In genomic region chr8:47369044-47369769, GRCm38 (mm10) we compare ENCODE assay signal across 26 mouse cellular contexts.
DNase-seq lines count a peak whose midpoint lies in the region; ATAC-seq and TF ChIP-seq lines count a peak whose summit lies in the region.
"Had no signal": no experiment of that assay in that cellular context is flagged by ENCODE, and none has a peak within 500 bp of the region (broad histone marks: within the 10 kb centered on the region; RNA-seq: fewer than 3 reads in every experiment).

No protein-coding gene starts in this region.

- DNase-seq in forebrain, embryonic 11.5 days (ENCODE audit: low spot score): no peak
- DNase-seq in forebrain, embryonic 14.5 days (ENCODE audit: low spot score): no peak
- DNase-seq in adrenal gland, adult 2 months: no peak
- no peak for DNase-seq in spleen, postnatal 14 days (ENCODE audit: low spot score in 2 of 2)
- no peak for DNase-seq in urinary bladder, adult 2 months (ENCODE audit: low spot score)
- DNase-seq: adrenal gland, postnatal 25 days; cerebellum, adult 9-11 months; gastrocnemius, postnatal 14 days; heart, adult 18-20 months; heart, postnatal 10 days; kidney, adult 2 months; kidney, postnatal 14 days; layer of hippocampus, postnatal 36 days; lung, adult 18-20 months; lung, postnatal 10 days; right cerebral cortex, adult 18-20 months; thymus, adult 2 months had no signal

- H3K27me3 ChIP-seq in forebrain, embryonic 12.5 days: no peaks in the 10 kb centered on the region
- no peaks in the 10 kb centered on the region for H3K27me3 ChIP-seq in forebrain, embryonic 11.5 days (ENCODE audit: control insufficient read depth, insufficient read depth, low read length)
- H3K27me3 ChIP-seq in forebrain, embryonic 14.5 days (replicated peaks; ENCODE audit: control insufficient read depth, insufficient read depth, low read length): no peaks in the 10 kb centered on the region
- H3K27me3 ChIP-seq in intestine, postnatal 0 days (replicated peaks; ENCODE audit: control insufficient read depth, insufficient read depth, low read length): no peaks in the 10 kb centered on the region
- H3K27me3 ChIP-seq: embryonic facial prominence, embryonic 12.5 days; neural tube, embryonic 15.5 days had no signal

- no peak overlapping the region for H3K4me3 ChIP-seq in forebrain, embryonic 12.5 days (replicated peaks)
- H3K4me3 ChIP-seq in forebrain, embryonic 11.5 days (ENCODE audit: low read depth, low read length): no peak overlapping the region
- H3K4me3 ChIP-seq in forebrain, embryonic 14.5 days (ENCODE audit: low read depth, low read length): no peak overlapping the region
- H3K4me3 ChIP-seq in intestine, postnatal 0 days (ENCODE audit: low read depth, low read length): no peak overlapping the region
- H3K4me3 ChIP-seq: embryonic facial prominence, embryonic 12.5 days; heart, embryonic 12.5 days; layer of hippocampus, adult 2 months; neural tube, embryonic 15.5 days had no signal

- no peak for ATAC-seq in forebrain, embryonic 12.5 days (ENCODE audit: low FRiP score)
- no peak for ATAC-seq in forebrain, embryonic 11.5 days (replicated peaks; ENCODE audit: low FRiP score)
- no peak for ATAC-seq in forebrain, embryonic 14.5 days
- ATAC-seq in intestine, postnatal 0 days: 0 out of 2 replicates have a peak, but pooled peaks have one; percentile 23
- ATAC-seq in erythroid progenitor cell, adult 5-6 weeks (replicated peaks; ENCODE audit: low FRiP score, poor library complexity, severe bottlenecking): no peak

- WGBS in forebrain, embryonic 12.5 days: 63% methylated on average over 16 of the region's 16 CpGs
- WGBS in forebrain, embryonic 11.5 days: 72% methylated on average over 16 of the region's 16 CpGs
- WGBS in forebrain, embryonic 14.5 days: 46% methylated on average over 16 of the region's 16 CpGs
- 46% methylated on average over 16 of the region's 16 CpGs for WGBS in intestine, postnatal 0 days

- no peaks in the 10 kb centered on the region for H3K9me3 ChIP-seq in forebrain, embryonic 12.5 days
- H3K9me3 ChIP-seq in forebrain, embryonic 11.5 days (ENCODE audit: control insufficient read depth, low read length): no peaks in the 10 kb centered on the region
- no peaks in the 10 kb centered on the region for H3K9me3 ChIP-seq in forebrain, embryonic 14.5 days (replicated peaks; ENCODE audit: control insufficient read depth, low read length)
- no peaks in the 10 kb centered on the region for H3K9me3 ChIP-seq in intestine, postnatal 0 days (ENCODE audit: control insufficient read depth)
- H3K9me3 ChIP-seq: embryonic facial prominence, embryonic 12.5 days; neural tube, embryonic 15.5 days had no signal

- H3K27ac ChIP-seq in forebrain, embryonic 12.5 days: 0 out of 2 replicates have a peak overlapping the region, but pooled peaks have one; percentile 19
- no peak overlapping the region for H3K27ac ChIP-seq in forebrain, embryonic 11.5 days (ENCODE audit: low read depth, low read length)
- H3K27ac ChIP-seq in forebrain, embryonic 14.5 days (ENCODE audit: low read depth, low read length): no peak overlapping the region
- no peak overlapping the region for H3K27ac ChIP-seq in intestine, postnatal 0 days (ENCODE audit: low read depth, low read length)
- H3K27ac ChIP-seq: embryonic facial prominence, embryonic 12.5 days; layer of hippocampus, adult 2 months; neural tube, embryonic 15.5 days; stomach, postnatal 0 days had no signal

- H3K4me1 ChIP-seq in forebrain, embryonic 12.5 days: peaks cover 12% of the 10 kb centered on the region
- peaks cover 10% of the 10 kb centered on the region; the same call in 1 of the 2 replicates for H3K4me1 ChIP-seq in forebrain, embryonic 11.5 days (replicated peaks; ENCODE audit: control insufficient read depth, insufficient read depth, low read length)
- 0 out of 2 replicates have a peak, but pooled peaks cover 7% of the 10 kb centered on the region for H3K4me1 ChIP-seq in forebrain, embryonic 14.5 days (ENCODE audit: control insufficient read depth, insufficient read depth, low read length)
- no peaks in the 10 kb centered on the region for H3K4me1 ChIP-seq in intestine, postnatal 0 days (replicated peaks; ENCODE audit: control insufficient read depth, insufficient read depth, low read length)

- H3K9ac ChIP-seq in forebrain, embryonic 12.5 days: no peak overlapping the region
- no peak overlapping the region for H3K9ac ChIP-seq in forebrain, embryonic 11.5 days (ENCODE audit: low read length)
- peak overlapping the region; percentile 17; the same call in 1 of the 2 replicates for H3K9ac ChIP-seq in forebrain, embryonic 14.5 days (ENCODE audit: low read length)
- no peak overlapping the region for H3K9ac ChIP-seq in intestine, postnatal 0 days (ENCODE audit: low read depth, low read length)
- H3K9ac ChIP-seq: embryonic facial prominence, embryonic 12.5 days; heart, embryonic 12.5 days; neural tube, embryonic 15.5 days had no signal

- no peak for TF ChIP-seq CTCF in intestine, postnatal 0 days (IDR thresholded peaks at IDR 0.05; ENCODE audit: low read depth)

- H3K4me2 ChIP-seq in forebrain, embryonic 12.5 days: 0 out of 2 replicates have a peak overlapping the region, but pooled peaks have one; percentile 8
- no peak overlapping the region for H3K4me2 ChIP-seq in forebrain, embryonic 11.5 days (ENCODE audit: low read depth, low read length, severe bottlenecking)
- peak overlapping the region; percentile 12; the same call in 1 of the 2 replicates for H3K4me2 ChIP-seq in forebrain, embryonic 14.5 days (ENCODE audit: low read length)
- H3K4me2 ChIP-seq in intestine, postnatal 0 days (replicated peaks; ENCODE audit: low read depth): peak overlapping the region; percentile 41; the same call in 1 of the 2 replicates
- H3K4me2 ChIP-seq: embryonic facial prominence, embryonic 12.5 days; heart, embryonic 12.5 days; midbrain, embryonic 11.5 days; neural tube, embryonic 15.5 days had no signal

- H3K36me3 ChIP-seq in forebrain, embryonic 12.5 days (replicated peaks): no peaks in the 10 kb centered on the region
- H3K36me3 ChIP-seq in forebrain, embryonic 11.5 days (ENCODE audit: control insufficient read depth, insufficient read depth, low read length): no peaks in the 10 kb centered on the region
- no peaks in the 10 kb centered on the region for H3K36me3 ChIP-seq in forebrain, embryonic 14.5 days (ENCODE audit: control insufficient read depth, insufficient read depth, low read length)
- no peaks in the 10 kb centered on the region for H3K36me3 ChIP-seq in intestine, postnatal 0 days (ENCODE audit: control insufficient read depth, insufficient read depth)
- H3K36me3 ChIP-seq: embryonic facial prominence, embryonic 12.5 days; heart, embryonic 12.5 days; neural tube, embryonic 15.5 days had no signal
